Comparison of ENCODE assay signal across 21 mouse cellular contexts in genomic region chr1:75937331-75937730, GRCm38 (mm10).
DNase-seq lines count a peak whose midpoint lies in the region; ATAC-seq and TF ChIP-seq lines count a peak whose summit lies in the region.
"Had no signal": no experiment of that assay in that cellular context is flagged by ENCODE, and none has a peak within 500 bp of the region (broad histone marks: within the 10 kb centered on the region; RNA-seq: fewer than 3 reads in every experiment).

No protein-coding gene starts in this region.

- no peak for TF ChIP-seq CTCF in gastrocnemius, adult 2 months (IDR thresholded peaks at IDR 0.05)

- H3K27ac ChIP-seq in gastrocnemius, adult 2 months: peak overlapping the region; percentile 79; the same call in 1 of the 2 replicates
- H3K27ac ChIP-seq in heart, embryonic 11.5 days (ENCODE audit: low read depth, low read length): no peak overlapping the region
- H3K27ac ChIP-seq in lung, embryonic 15.5 days: peak overlapping the region; percentile 58
- no peak overlapping the region for H3K27ac ChIP-seq in stomach, embryonic 16.5 days (ENCODE audit: low read length)
- no peak overlapping the region for H3K27ac ChIP-seq in hindbrain, embryonic 14.5 days
- H3K27ac ChIP-seq: forebrain, embryonic 13.5 days; hindbrain, embryonic 13.5 days; intestine, embryonic 15.5 days; kidney, embryonic 15.5 days; limb, embryonic 13.5 days; liver, embryonic 15.5 days; stomach, embryonic 15.5 days had no signal

- intact Hi-C loops in gastrocnemius, adult 2 months (cut with DNase I): no loop called here
- intact Hi-C loops in heart, postnatal 10 days (cut with DNase I): loop anchor here (5.0 kb wide), 1 partner anchor 60 kb away; no protein-coding TSS in a partner anchor

- DNase-seq in gastrocnemius, adult 2 months: no peak
- DNase-seq in gastrocnemius, postnatal 4 days (ENCODE audit: low spot score in 2 of 2): no peak
- DNase-seq in heart, postnatal 10 days: peak; percentile 21 to 27
- DNase-seq in hindbrain, embryonic 14.5 days (ENCODE audit: low spot score): no peak
- no peak for DNase-seq in right cerebral cortex, adult 18-20 months
- DNase-seq: cerebellum, adult 9-10 months; gastrocnemius, postnatal 36 days; spleen, adult 18-20 months; thymus, postnatal 25 days had no signal

- ATAC-seq in heart, embryonic 11.5 days (replicated peaks; ENCODE audit: insufficient number of reproducible peaks, low FRiP score, low TSS enrichment): no peak
- no peak for ATAC-seq in lung, embryonic 15.5 days (ENCODE audit: borderline replicate concordance, extremely low read depth, low FRiP score, low TSS enrichment)
- ATAC-seq in stomach, embryonic 16.5 days (ENCODE audit: insufficient read depth, low FRiP score): 0 out of 2 replicates have a peak, but pooled peaks have one; percentile 17
- ATAC-seq in hindbrain, embryonic 14.5 days (ENCODE audit: low FRiP score): no peak
- ATAC-seq: forebrain, embryonic 13.5 days; midbrain, embryonic 16.5 days had no signal

- no peaks in the 10 kb centered on the region for H3K36me3 ChIP-seq in heart, embryonic 11.5 days (ENCODE audit: control insufficient read depth, insufficient read depth, low read length)
- no peaks in the 10 kb centered on the region for H3K36me3 ChIP-seq in lung, embryonic 15.5 days
- no peaks in the 10 kb centered on the region for H3K36me3 ChIP-seq in stomach, embryonic 16.5 days (ENCODE audit: control insufficient read depth, insufficient read depth, low read length)
- no peaks in the 10 kb centered on the region for H3K36me3 ChIP-seq in hindbrain, embryonic 14.5 days (replicated peaks; ENCODE audit: control insufficient read depth, insufficient read depth)
- H3K36me3 ChIP-seq: hindbrain, embryonic 13.5 days; intestine, embryonic 15.5 days; kidney, embryonic 15.5 days; limb, embryonic 13.5 days; liver, embryonic 15.5 days; stomach, embryonic 15.5 days had no signal

- H3K9me3 ChIP-seq in heart, embryonic 11.5 days (replicated peaks; ENCODE audit: control insufficient read depth, low read length): no peaks in the 10 kb centered on the region
- no peaks in the 10 kb centered on the region for H3K9me3 ChIP-seq in lung, embryonic 15.5 days
- no peaks in the 10 kb centered on the region for H3K9me3 ChIP-seq in stomach, embryonic 16.5 days (replicated peaks; ENCODE audit: control insufficient read depth, low read length)
- no peaks in the 10 kb centered on the region for H3K9me3 ChIP-seq in hindbrain, embryonic 14.5 days (ENCODE audit: control insufficient read depth, low read length)
- H3K9me3 ChIP-seq: forebrain, embryonic 13.5 days; hindbrain, embryonic 13.5 days; intestine, embryonic 15.5 days; kidney, embryonic 15.5 days; limb, embryonic 13.5 days; liver, embryonic 15.5 days; stomach, embryonic 15.5 days had no signal

- 64% methylated on average over 5 of the region's 5 CpGs for WGBS in heart, embryonic 11.5 days (ENCODE audit: insufficient replicate concordance)
- 53% methylated on average over 5 of the region's 5 CpGs for WGBS in lung, embryonic 15.5 days
- WGBS in stomach, embryonic 16.5 days: 51% methylated on average over 5 of the region's 5 CpGs
- WGBS in hindbrain, embryonic 14.5 days: 76% methylated on average over 5 of the region's 5 CpGs

- H3K4me2 ChIP-seq in heart, embryonic 11.5 days: no peak overlapping the region
- 0 out of 2 replicates have a peak overlapping the region, but pooled peaks have one; percentile 10 for H3K4me2 ChIP-seq in lung, embryonic 15.5 days
- no peak overlapping the region for H3K4me2 ChIP-seq in stomach, embryonic 16.5 days (ENCODE audit: low read depth, low read length)
- no peak overlapping the region for H3K4me2 ChIP-seq in hindbrain, embryonic 14.5 days (replicated peaks)
- H3K4me2 ChIP-seq: forebrain, embryonic 13.5 days; hindbrain, embryonic 13.5 days; intestine, embryonic 15.5 days; kidney, embryonic 15.5 days; limb, embryonic 13.5 days; liver, embryonic 15.5 days had no signal

- peaks cover 15% of the 10 kb centered on the region for H3K4me1 ChIP-seq in heart, embryonic 11.5 days (ENCODE audit: control insufficient read depth, insufficient read depth, low read length)
- peaks cover 23% of the 10 kb centered on the region for H3K4me1 ChIP-seq in lung, embryonic 15.5 days
- H3K4me1 ChIP-seq in stomach, embryonic 16.5 days (ENCODE audit: control insufficient read depth, insufficient read depth, low read length): peaks cover 15% of the 10 kb centered on the region
- H3K4me1 ChIP-seq in hindbrain, embryonic 14.5 days (replicated peaks; ENCODE audit: control insufficient read depth, insufficient read depth, low read length): no peaks in the 10 kb centered on the region
- H3K4me1 ChIP-seq: hindbrain, embryonic 13.5 days; liver, embryonic 15.5 days; megakaryocyte, embryonic 14.5 days had no signal

- H3K4me3 ChIP-seq in gastrocnemius, adult 2 months: no peak overlapping the region; the same call in 1 of the 2 replicates
- no peak overlapping the region for H3K4me3 ChIP-seq in heart, embryonic 11.5 days (ENCODE audit: low read depth, low read length)
- H3K4me3 ChIP-seq in lung, embryonic 15.5 days: no peak overlapping the region
- no peak overlapping the region for H3K4me3 ChIP-seq in stomach, embryonic 16.5 days (replicated peaks; ENCODE audit: low read length)
- H3K4me3 ChIP-seq in hindbrain, embryonic 14.5 days (replicated peaks; ENCODE audit: low read length): no peak overlapping the region
- H3K4me3 ChIP-seq: forebrain, embryonic 13.5 days; hindbrain, embryonic 13.5 days; intestine, embryonic 15.5 days; kidney, embryonic 15.5 days; limb, embryonic 13.5 days; liver, embryonic 15.5 days; megakaryocyte, embryonic 14.5 days; stomach, embryonic 15.5 days had no signal

- no peaks in the 10 kb centered on the region for H3K27me3 ChIP-seq in heart, embryonic 11.5 days (ENCODE audit: control insufficient read depth, insufficient read depth, low read length)
- no peaks in the 10 kb centered on the region for H3K27me3 ChIP-seq in lung, embryonic 15.5 days
- H3K27me3 ChIP-seq in stomach, embryonic 16.5 days (ENCODE audit: control insufficient read depth, insufficient read depth, low read length): no peaks in the 10 kb centered on the region
- H3K27me3 ChIP-seq in hindbrain, embryonic 14.5 days (ENCODE audit: control insufficient read depth, insufficient read depth, low read length): no peaks in the 10 kb centered on the region
- H3K27me3 ChIP-seq: forebrain, embryonic 13.5 days; hindbrain, embryonic 13.5 days; intestine, embryonic 15.5 days; kidney, embryonic 15.5 days; limb, embryonic 13.5 days; liver, embryonic 15.5 days; megakaryocyte, embryonic 14.5 days; stomach, embryonic 15.5 days had no signal

- no peak overlapping the region for H3K9ac ChIP-seq in heart, embryonic 11.5 days (ENCODE audit: low read depth, low read length)
- no peak overlapping the region for H3K9ac ChIP-seq in lung, embryonic 15.5 days
- H3K9ac ChIP-seq in stomach, embryonic 16.5 days (ENCODE audit: low read length): no peak overlapping the region
- no peak overlapping the region for H3K9ac ChIP-seq in hindbrain, embryonic 14.5 days
- H3K9ac ChIP-seq: forebrain, embryonic 13.5 days; hindbrain, embryonic 13.5 days; intestine, embryonic 15.5 days; kidney, embryonic 15.5 days; limb, embryonic 13.5 days; liver, embryonic 15.5 days; stomach, embryonic 15.5 days had no signal

Comparison
In these comparisons a context has a peak if more than half of its experiments do, and no peak if none do; other contexts are left out.
1. DNase-seq: peak in heart, postnatal 10 days (2 of 2); none in gastrocnemius, adult 2 months (single experiment), gastrocnemius, postnatal 4 days (0 of 2), hindbrain, embryonic 14.5 days (single experiment) and right cerebral cortex, adult 18-20 months (single experiment).
2. H3K27ac ChIP-seq: peak in gastrocnemius, adult 2 months (single experiment) and lung, embryonic 15.5 days (single experiment); none in heart, embryonic 11.5 days (single experiment), stomach, embryonic 16.5 days (single experiment) and hindbrain, embryonic 14.5 days (single experiment).